Mouse (Mus musculus) kidney, adult 11 months (tissue): ENCODE results near the gene Nkx2-3.

Experiments
- DNase-seq: peaks from one replicate; pipeline ENCODE4 v3.0.0; 2022

The Nkx2-3 gene

DNA sequence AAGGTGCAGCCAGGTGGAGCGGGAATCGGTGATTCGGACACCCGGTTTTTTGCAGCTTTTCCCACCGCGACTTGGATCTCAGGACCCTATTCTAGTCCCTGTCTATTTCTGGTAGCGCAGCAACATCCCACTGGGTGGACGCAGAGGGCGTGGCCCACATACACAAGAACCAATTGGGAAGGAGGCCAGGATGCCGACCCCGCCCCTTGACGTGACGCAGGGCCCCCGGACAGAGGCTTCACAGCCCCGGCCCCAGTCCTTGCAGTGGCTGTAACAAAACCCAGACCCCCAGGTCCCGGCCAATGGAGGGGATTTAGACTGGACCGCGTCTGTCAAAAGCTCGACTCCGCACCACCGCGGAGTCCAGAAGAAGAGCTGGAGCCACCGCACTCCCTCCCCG is at the start of gene Nkx2-3:
TSS of gene Nkx2-3 (plus strand) at position 275 of the 400 bp plus-strand sequence.
- DNase-seq, result no peak

DNA sequence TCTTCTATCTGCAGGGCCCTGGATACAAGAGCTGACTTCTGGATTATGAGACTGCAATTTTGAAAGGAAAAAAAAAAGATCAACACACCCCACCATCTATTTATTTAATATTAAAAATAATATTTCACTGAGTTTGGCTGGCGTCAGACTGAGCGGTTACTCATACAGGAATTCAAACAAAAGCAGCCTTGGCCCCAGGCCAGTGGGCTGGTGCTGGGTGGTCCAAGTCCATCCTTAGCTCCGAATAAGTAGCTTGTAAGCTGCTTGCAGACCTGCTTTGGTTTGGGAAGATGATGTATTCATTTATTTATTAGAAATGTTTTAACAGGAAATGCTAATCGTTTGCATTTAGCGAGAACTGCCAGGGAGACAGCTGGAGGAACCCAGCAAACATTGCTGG is 49.0 kb upstream of the Nkx2-3 start:
- no peak for DNase-seq

DNA sequence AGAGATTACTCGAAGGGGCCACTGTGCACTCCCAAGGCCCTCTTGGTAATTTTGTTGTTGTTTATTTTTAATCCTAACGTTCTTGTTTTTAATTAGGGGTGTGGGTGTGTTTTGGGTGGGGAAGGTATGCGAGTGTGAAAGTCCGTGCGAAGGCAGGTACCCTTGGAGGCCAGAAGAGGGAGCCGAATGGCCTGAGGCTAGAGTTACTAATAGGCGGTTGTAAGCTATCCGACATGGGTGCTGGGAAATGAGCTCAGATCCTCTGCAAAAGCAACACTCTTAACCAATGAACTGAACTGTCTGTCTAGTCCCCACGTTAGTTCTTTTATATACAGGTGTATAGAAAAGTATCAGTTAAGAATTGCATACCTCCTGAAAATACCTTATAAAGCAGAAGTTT is 43.8 kb upstream of the Nkx2-3 start:
- DNase-seq, result no peak

DNA sequence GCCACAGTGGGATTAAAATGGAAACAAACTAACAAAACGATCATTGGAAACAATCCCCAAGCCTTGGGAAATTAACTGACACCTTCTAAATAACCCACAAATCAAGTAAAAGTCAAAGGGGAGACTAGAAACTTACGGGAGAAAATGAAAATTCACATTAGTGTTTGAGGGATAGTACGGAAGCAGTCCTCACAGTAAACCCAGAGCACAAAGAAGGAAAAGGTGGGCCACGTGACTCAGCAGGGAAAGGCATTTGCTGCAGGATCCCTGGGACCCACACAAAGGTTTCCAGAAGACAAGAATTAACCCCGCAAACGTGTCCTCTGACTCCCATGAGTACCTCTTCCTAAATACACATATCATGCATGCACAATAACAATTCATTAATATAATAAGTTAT is 43.0 kb upstream of the Nkx2-3 start:
- no peak for DNase-seq

DNA sequence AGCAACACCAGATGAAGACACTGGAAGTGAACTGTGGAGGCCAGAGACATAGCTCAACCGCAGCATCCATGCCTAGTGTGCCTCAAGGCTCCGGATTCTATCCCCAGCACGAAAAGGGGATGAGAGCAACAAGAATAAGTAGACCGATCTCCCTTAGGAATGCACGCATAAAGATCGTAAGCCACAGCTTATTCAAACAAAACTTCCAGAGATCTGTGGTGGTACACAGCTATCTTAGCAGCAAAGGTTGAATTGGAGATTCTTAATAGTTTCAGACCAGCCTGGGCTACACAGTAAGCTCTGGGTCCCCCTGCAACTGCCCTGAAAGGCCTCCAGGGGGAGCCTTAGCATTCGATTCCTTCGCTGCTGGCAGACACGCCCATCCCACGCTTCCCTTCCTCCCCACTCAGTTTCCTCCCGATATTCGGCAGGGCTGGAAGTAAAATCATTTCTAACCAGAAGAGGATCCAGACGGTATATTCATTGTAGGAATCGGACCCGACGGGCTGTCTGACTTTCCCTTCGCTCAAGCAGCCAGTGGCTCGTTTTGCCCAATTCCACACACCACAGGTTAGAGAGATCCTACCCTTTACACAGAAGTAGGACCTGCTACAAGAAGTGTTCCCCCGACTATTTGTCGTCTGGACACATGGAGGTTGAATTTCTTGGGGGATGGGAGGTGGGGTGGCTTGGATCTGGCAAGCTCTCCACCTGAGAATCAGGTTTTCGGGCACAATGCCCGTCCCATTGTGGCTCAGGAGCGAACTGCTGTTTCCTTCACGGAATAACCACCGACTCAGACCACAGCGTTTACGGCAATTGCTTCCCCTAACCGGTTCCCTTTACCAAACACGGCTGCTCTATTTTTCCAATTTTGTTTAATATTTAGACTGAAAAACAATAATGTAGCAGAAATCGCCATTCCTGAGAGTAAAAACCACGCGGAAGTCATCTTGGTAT is 41.0 kb upstream of the Nkx2-3 start:
- peak; percentile 50 for DNase-seq

DNA sequence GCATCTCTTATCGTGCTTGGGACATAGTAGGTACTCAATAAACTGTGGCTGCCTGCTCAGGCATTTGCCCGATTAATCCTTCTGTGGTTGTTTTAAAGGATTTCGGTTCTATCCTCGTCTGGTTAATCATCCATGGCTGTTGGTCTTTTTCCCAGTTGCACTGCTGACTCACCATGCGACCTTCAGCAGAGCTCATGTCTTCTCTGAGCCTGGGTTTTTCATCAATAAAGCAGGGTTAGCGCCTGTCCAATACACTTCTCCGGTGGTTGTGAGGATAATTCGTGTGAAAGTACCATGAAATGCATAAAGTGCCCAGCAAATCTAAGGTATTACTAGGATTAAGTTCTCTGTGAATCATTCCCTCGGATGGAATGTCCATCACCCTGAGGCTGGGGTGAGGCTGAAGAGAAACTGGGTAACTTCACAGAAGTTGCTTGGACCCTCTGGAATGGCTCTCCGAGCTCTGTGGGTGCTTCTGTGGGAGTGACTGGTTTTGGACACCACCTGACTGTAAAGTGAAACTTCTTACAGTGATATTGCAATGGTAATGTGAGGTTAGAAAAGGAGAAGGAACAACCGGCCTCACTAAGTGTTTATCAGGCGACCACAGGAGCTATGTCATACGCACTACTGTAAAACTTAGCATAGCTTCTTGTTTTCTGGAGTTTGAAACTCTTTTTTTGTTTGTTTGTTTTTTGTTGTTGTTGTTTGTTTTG is 32.9 kb upstream of the Nkx2-3 start:
- peak; percentile 65 for DNase-seq

DNA sequence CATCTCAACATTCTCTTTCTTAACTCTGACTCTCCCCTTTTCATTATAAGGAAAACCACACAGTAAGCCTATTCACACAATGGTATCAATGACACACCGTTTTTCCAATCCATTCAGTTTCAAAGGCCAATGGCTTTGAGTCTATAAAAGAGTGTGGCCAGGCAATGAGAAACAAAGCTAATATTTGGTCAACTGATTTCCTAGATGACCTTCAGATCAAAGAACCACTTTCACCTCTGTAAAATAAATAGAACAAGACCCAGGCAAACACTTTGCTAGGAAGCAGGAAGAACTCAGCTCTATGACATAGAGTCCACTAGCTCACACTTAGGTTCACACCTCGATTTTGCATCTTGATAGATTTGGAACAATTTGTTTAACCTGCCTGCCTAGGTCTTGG is 30.9 kb upstream of the Nkx2-3 start:
- no peak for DNase-seq

DNA sequence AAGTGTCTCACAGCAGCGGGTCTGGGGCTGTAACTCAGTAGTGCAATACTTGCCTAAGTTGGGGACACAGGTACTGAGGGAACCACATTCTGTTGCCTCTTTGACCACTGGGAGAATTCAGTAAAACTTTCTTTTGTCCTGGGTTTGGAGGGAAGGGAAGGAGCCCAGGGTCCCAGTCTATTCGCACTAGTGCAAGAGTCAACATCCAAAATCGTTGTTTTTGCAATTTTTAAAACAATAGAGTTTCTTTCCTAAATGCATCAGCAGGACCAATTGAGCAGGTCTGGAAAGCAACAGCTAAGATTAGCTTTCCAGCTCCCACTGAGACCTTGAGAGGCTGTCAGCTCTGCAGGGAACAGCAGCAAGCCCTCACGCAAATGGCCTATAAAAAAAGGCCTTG is 28.9 kb upstream of the Nkx2-3 start:
- DNase-seq, result no peak

DNA sequence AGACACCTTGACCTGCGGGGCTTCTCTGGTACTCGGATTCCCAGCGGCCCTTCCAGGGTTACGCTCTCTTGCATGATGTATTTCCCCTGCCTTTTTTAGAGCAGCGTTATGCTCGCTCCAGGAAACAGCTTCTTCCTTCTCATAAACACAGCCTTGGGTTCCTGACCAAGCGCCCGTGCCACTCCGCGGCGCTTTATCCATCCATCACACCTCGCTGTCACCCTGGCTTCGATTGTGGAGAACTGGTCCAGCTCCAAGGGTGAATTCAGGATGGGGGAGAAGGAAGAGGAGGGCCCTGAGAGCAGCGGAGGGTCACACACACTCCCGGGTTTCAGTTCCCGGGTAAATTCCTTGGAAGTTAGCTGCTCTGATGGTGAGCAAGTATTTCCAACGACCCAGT is 28.5 kb upstream of the Nkx2-3 start:
- no peak for DNase-seq

DNA sequence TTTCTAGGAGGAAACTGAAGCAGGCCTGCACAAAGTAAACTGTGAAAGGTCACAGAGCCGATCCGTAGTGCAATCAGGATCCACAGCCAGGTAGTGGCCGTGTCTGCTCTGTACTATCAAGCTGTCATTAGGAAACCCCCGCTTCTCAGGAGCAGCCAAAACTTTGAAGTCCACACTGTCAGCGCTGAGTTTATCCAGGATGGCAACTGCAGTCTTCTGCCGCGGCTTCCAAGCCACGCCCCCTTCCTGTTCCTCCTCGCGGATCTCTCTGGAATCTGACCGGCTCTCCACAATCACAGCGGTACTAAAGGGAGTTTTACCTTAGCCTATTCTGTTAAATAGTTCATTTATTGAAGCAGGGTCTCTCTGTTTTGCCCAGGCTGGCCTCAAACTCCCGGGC is 27.3 kb upstream of the Nkx2-3 start:
- peak; percentile 35 for DNase-seq

DNA sequence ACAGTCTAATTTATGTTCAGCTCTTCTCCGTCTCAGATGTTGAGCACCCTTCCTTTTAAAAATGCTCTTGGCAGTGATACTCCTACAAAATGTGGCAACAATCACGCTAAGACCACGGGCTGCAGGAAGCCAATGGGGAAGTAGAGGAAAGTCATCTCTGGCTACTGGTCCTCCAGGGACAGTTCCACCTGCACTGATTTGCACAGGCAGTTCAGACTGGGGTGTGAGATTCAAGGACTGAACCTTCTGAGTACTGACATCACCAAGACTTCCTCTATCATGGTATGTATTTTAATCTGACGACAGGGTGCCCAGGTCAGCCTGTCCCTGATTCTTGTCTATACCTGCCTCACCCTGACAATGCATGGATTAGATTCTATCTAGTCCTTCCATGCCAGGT is 20.1 kb upstream of the Nkx2-3 start:
- DNase-seq, result no peak

DNA sequence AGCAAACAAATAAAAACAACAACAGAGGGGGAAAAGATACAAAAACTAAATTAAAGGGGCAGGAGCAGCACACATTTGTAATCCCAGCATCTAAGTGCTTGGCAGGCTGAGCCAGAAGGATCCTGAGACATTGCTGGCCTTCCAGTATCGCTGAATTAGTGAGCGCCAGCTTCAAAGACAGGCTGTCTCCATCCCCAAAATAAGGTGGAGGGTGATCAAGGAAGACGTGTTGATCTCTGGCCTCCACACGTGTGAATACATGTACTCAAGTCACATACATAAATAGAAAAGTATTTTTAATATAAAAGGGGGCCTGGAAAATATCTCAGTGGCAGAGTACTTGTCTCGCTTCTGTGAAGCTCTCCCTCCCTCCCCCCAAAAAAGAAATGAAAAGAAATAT is 15.1 kb upstream of the Nkx2-3 start:
- DNase-seq, result no peak

DNA sequence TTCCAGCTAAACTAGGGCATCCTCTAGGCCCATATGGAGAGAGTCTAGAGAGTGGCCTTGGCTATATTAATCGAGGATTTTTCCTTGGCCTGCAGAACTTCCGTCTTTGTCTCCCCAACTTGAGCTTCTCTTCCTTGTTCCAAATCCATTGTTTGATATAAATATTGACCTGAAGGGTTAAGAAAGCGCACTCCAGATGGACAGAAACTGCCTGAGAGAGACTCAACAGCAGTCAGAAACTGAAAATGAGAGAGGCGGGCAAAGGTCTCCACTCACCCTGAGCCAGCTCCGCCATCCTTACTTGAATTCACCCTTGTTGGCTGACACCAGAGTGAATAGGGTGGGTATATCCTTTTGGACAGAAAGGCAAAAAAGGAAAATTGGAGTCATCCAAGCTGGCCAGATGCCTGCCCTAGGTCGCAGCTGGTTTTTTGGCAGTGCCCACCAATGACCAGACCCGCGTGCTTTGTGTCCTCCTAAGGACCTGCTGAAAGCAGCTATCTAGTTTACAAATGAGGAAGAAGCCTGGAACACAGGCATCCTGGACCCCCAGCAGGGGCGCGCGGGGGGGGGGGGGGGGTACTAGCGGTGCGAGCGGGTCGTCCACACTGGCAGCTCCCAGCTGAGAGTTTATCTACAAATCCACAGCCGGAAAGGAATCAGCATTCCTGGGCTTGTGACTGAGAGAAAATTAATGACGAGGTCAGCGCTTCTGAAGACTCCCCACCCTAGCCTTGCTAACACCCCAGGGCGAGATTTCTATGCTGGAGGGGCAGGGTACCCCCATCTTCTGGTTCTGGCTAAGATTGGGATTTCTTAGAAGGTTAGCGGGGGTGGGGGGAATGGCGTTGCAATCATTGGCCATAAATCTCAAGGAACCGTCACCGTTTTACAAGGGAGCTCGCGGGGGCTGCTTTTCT is 13.1 kb upstream of the Nkx2-3 start:
- DNase-seq, result no peak

DNA sequence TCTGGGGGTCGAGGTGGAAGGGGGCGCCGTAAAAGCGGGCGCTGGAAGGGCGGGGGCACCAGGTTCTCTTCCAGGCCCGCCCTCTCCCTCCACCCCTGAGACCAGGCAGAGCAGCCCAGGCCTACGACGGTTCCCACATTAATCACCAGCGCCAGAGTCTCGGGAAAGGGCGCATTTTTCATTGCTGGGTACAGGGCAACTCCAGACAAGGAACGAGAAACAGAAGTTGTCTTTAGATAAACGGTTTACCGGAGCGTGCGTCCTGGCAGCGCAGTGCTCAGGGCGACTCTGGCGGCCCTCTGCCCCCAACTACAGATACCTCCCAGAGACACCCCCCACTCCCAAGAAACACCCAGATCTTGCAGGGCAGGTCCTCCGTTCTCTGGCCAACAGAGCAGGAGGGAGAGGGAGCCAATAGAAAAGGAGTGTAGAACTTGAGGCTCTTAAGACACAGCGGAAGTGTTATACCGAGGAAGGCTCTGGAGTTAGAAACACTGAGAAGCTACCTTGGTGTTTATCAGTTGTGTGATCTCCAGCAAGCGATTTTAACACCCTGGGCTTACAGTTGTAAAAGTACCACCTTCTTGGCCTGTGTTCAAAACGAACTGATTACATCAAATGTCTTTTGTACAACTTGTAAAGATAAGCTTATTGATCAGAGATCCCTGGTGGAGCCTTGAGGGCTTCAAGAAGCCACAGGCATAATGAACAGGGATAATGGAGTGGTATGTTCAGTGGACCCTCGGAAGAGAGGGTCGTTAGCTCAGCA is 12.2 kb upstream of the Nkx2-3 start:
- no peak for DNase-seq

DNA sequence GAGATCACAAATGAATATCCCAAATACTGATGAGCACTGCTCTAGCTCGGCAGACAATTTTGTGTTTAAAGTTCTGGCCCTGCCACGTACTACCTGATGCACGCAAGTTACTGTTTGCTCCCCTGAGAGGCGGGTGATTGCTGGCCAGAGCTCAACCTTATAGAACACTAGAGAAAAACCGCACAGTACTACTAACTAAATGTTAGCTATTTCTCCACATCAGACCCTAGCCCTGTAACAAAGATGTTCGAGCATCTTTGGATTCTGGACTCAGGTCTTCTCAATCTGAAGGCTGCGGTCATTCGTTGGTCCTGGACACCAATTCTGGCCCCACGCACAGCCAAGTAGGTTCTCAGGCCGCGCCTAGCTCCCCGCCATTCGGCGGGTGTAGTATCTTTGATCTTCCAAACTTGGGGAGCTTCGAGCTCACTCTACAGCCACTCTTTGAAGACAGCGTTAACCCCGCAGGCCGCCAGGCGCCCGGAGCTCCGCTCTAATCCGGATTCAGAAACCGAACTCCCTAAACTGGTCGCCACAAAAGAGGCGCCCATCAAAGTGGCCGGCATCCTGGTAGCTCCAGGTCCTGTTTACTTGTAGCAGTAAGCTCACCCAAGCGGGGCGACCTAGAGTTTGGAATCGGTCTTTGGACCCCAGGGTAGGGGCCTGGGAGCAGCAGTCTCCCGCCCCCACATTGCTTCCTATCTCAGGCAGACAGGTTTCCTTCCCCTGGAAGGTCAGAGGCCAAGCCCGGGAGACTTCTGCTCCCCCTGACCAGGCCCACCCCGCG is 11.4 kb upstream of the Nkx2-3 start:
- DNase-seq, result peak; percentile 48

DNA sequence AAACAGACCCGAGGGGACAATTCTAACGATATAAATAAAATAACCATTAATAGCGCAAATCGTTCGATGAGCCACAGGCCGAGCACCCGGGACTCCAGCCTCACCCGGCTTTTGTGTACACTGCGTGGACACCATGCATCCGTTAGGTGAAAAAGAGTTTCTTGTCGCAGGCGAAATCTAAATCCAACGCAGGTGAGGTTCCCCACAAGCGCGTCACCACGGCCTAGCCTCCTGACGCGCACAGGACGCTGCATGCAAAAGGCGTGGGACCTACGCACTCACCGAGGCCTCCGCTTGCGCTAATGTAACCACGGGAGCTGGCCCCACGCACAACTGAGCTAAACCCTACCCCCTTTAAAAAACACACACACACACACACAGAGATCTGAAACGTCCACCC is 10.7 kb upstream of the Nkx2-3 start:
- DNase-seq, result no peak

DNA sequence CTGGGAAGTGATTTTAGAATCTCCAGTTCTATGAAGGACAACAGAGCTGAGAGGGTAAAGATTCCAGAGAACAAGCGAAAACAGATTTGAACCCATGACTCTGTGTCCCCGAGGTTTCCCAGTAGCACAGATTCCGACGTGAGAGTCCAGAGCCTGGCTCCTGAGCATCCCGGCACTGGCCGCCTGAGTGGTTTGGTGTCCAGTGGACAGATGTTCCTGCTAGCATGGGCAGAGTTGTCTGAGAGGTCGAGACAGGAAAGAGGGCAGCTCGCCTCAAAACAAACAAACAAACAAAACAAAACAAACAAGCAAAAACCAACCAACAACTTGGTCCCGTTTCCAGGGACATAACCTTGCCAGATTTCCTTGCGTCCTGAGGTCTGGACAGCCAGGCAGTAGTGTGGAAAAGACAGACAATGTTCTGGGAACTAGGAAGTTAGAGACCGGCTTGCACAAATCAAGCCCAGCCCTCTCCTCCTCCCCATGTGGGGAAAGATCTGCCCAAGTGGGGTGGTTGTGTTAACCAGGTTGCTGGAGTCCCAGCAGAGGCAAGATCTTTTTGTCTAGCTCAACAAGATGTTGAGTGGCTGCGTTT is 10.0 kb upstream of the Nkx2-3 start:
- DNase-seq, result no peak

DNA sequence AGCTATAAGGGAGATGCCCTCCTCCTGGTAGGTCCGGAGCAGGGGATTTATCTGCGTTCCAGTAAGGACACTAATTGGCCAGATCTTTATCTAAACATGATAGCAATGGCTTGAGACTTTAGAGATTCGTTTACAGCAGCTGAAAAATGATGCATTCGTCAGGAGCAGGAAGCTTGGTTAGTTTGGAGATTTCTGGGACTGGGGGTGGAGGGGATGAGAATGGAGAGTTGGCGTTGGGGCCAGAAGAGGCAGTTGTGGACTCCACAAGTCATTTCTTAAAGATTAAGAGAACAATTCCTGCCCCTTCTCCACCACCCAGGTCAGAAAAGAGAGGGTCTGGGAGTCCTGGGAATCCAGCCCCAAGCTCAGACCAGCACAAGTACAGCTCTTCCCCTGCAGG is 8.6 kb upstream of the Nkx2-3 start:
- DNase-seq, result no peak

DNA sequence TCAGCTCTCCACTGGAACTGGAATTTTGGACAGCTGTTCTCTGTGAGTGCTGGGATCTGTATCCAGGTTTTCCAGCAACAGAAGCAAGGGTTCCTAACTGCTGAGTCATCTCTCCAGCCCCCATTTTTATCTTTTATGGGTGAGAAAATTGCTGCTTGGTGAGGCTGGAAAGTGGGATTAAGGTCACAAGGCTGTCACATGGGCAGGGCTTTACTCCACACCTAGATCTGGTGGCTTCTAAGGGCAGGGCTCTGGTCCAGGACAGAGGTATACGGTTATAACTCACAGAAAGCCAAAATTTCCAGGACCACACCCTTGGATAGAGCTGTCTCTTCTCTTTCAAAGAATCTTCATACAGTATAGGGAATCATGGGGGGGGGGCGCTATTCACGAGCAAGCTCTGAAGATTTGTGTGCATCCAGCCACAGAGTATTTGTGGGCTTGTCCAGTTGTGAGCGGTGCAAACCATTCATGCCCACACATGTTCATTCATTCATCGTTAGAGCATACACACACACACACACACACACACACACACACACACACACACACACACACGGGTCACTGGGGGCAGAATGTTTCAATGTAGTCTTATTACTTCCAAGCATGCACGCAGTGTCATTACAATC is 7.5 kb upstream of the Nkx2-3 start:
- no peak for DNase-seq
